Mouse (Mus musculus): ENCODE results near the gene Ehd1.
"Not testable (repeated sequence)": the region's sequence is repeated elsewhere in the genome, so short reads cannot be mapped to it uniquely, and the experiment has no call there.

The Ehd1 gene

GRCm38 (mm10) chr19:6281122-6282020 is 4.8 kb downstream of the Ehd1 start:
- DNase-seq = peak in 1 of 2 experiments; percentile 31

GRCm38 (mm10) chr19:6283001-6283400 is 6.5 kb downstream of the Ehd1 start:
- DNase-seq = no peak

- no peak for DNase-seq
Measured at GRCm38 (mm10) chr19:6284502-6284901, 8.0 kb downstream of the Ehd1 start.

- DNase-seq = no peak
Measured at GRCm38 (mm10) chr19:6285226-6285625, 8.7 kb downstream of the Ehd1 start.

GRCm38 (mm10) chr19:6285632-6286433 is 9.3 kb downstream of the Ehd1 start:
- no peak for DNase-seq

- DNase-seq = peak; percentile 73 to 77
Measured at GRCm38 (mm10) chr19:6286434-6287401, 10.2 kb downstream of the Ehd1 start.

- DNase-seq = no peak
Measured at GRCm38 (mm10) chr19:6288236-6288894, 11.8 kb downstream of the Ehd1 start.

- DNase-seq = no peak
Measured at GRCm38 (mm10) chr19:6289696-6290238, 13.2 kb downstream of the Ehd1 start.

GRCm38 (mm10) chr19:6290720-6291116 is 14.2 kb downstream of the Ehd1 start:
- DNase-seq = not testable (repeated sequence)

- peak; percentile 81 to 89 for DNase-seq
Measured at GRCm38 (mm10) chr19:6291117-6291781, 14.7 kb downstream of the Ehd1 start.

- no peak for DNase-seq
Measured at GRCm38 (mm10) chr19:6292262-6292661, 15.7 kb downstream of the Ehd1 start.

GRCm38 (mm10) chr19:6294301-6294700 is 17.8 kb downstream of the Ehd1 start:
- DNase-seq = no peak

- DNase-seq = no peak
Measured at GRCm38 (mm10) chr19:6296551-6297210, 20.2 kb downstream of the Ehd1 start.

- DNase-seq = no peak
Measured at GRCm38 (mm10) chr19:6297641-6298040, 21.1 kb downstream of the Ehd1 start.

- DNase-seq = no peak
Measured at GRCm38 (mm10) chr19:6299003-6299402, 22.5 kb downstream of the Ehd1 start.

- DNase-seq = no peak
Measured at GRCm38 (mm10) chr19:6299450-6300267, 23.1 kb downstream of the Ehd1 start.

- DNase-seq = no peak
Measured at GRCm38 (mm10) chr19:6300402-6300841, 23.9 kb downstream of the Ehd1 start.

- no peak for DNase-seq
Measured at GRCm38 (mm10) chr19:6302114-6302513, 25.6 kb downstream of the Ehd1 start.

- DNase-seq = peak; percentile 88 to 91
Measured at GRCm38 (mm10) chr19:6302522-6302921, 26.0 kb downstream of the Ehd1 start.

GRCm38 (mm10) chr19:6303831-6304230 is 27.3 kb downstream of the Ehd1 start:
- peak in 1 of 2 experiments; percentile 44 for DNase-seq
